Mouse (Mus musculus): ENCODE measurements around the gene Tsks.

Tsks gene

GRCm38 (mm10) chr7:44983085-44983484 is 40.1 kb downstream of the Tsks start:
- DNase-seq, result peak; percentile 84 to 92

GRCm38 (mm10) chr7:44983944-44984832 is 41.2 kb downstream of the Tsks start:
- no peak for DNase-seq

- no peak for DNase-seq
Observed at GRCm38 (mm10) chr7:44984833-44985164, 41.8 kb downstream of the Tsks start.

- DNase-seq, result peak; percentile 86 to 89
Observed at GRCm38 (mm10) chr7:44985595-44986191, 42.7 kb downstream of the Tsks start.

- peak; percentile 99 to 100 for DNase-seq
Observed at GRCm38 (mm10) chr7:44986192-44986878, 43.3 kb downstream of the Tsks start, which contains the start of gene Prmt1. Gene Prmt1, minus strand, starts transcription at chr7:44986568.

GRCm38 (mm10) chr7:44986879-44987718 is 44.1 kb downstream of the Tsks start:
- no peak for DNase-seq

- DNase-seq, result no peak
Observed at GRCm38 (mm10) chr7:44996672-44997071, 53.7 kb downstream of the Tsks start.

- peak; percentile 96 to 98 for DNase-seq
Observed at GRCm38 (mm10) chr7:44997231-44997939, 54.4 kb downstream of the Tsks start, which contains the start of gene Irf3. Gene Irf3, plus strand, starts transcription at chr7:44997648.

GRCm38 (mm10) chr7:44997940-44998428 is 55.0 kb downstream of the Tsks start:
- DNase-seq, result no peak

- DNase-seq, result peak; percentile 69 to 72
Observed at GRCm38 (mm10) chr7:44998501-44998955, 55.5 kb downstream of the Tsks start, which contains the start of gene Bcl2l12. Gene Bcl2l12, minus strand, starts transcription at chr7:44998712.

- DNase-seq, result peak; percentile 41 to 69
Observed at GRCm38 (mm10) chr7:44999753-45000152, 56.7 kb downstream of the Tsks start.

GRCm38 (mm10) chr7:45000539-45001114 is 57.6 kb downstream of the Tsks start:
- DNase-seq, result no peak

- DNase-seq, result no peak
Observed at GRCm38 (mm10) chr7:45002440-45002839, 59.4 kb downstream of the Tsks start.

GRCm38 (mm10) chr7:45004546-45004945 is 61.5 kb downstream of the Tsks start:
- no peak for DNase-seq

GRCm38 (mm10) chr7:45005321-45005992 is 62.5 kb downstream of the Tsks start:
- no peak for DNase-seq

GRCm38 (mm10) chr7:45006503-45006902 is 63.5 kb downstream of the Tsks start:
- no peak for DNase-seq

- no peak for DNase-seq
Observed at GRCm38 (mm10) chr7:45007141-45007540, 64.1 kb downstream of the Tsks start.
